Mouse (Mus musculus): ENCODE results near the gene Gm12800. TPM values are rescaled to one million over a fixed set of nuclear protein-coding genes. Genes with fewer than 3 reads are reported as not detected.

Gene Gm12800
- not detected in 2 replicates for polyA plus RNA-seq (2015; fragmentation: Nextera tagmentation; extraction: Ambion mirVana)

GRCm38 (mm10) chr4:101908821-101909220, at the start of gene Gm12800:
Gene Gm12800, plus strand, starts transcription at chr4:101909121.

GRCm38 (mm10) chr4:101893656-101894420, 15.1 kb upstream of the Gm12800 start, which contains the start of gene C130073F10Rik:
Gene C130073F10Rik, minus strand, starts transcription at chr4:101893789.

GRCm38 (mm10) chr4:101940107-101940506, 31.2 kb downstream of the Gm12800 start, which contains the start of gene Gm12794:
Gene Gm12794, plus strand, starts transcription at chr4:101940407.

Other genes with a start within 250 kb of the Gm12800 start
- gene Lepr, start 191.7 kb upstream of the Gm12800 start, polyA plus RNA-seq (2015; fragmentation: Nextera tagmentation; extraction: Ambion mirVana): 2.2 and 3.3 TPM in 2 replicates
- not detected in 2 replicates for gene B020004J07Rik, start 65.1 kb upstream of the Gm12800 start, polyA plus RNA-seq (2015; fragmentation: Nextera tagmentation; extraction: Ambion mirVana)
- gene C130073F10Rik, start 15.3 kb upstream of the Gm12800 start, polyA plus RNA-seq (2015; fragmentation: Nextera tagmentation; extraction: Ambion mirVana): not detected in 2 replicates
- not detected in 2 replicates for gene Gm12794, start 31.3 kb downstream of the Gm12800 start, polyA plus RNA-seq (2015; fragmentation: Nextera tagmentation; extraction: Ambion mirVana)
- gene Gm12790, start 71.9 kb downstream of the Gm12800 start, polyA plus RNA-seq (2015; fragmentation: Nextera tagmentation; extraction: Ambion mirVana): not detected in 2 replicates
- gene Gm12789, start 77.5 kb downstream of the Gm12800 start, polyA plus RNA-seq (2015; fragmentation: Nextera tagmentation; extraction: Ambion mirVana): not detected in 2 replicates
- 24.9 and 30.4 TPM in 2 replicates for gene Pde4b, start 178.4 kb downstream of the Gm12800 start, polyA plus RNA-seq (2015; fragmentation: Nextera tagmentation; extraction: Ambion mirVana)

Data from skeletal muscle tissue, postnatal 0 days (tissue).